Mouse (Mus musculus): ENCODE data around the gene Pla2g12b. TPM values are rescaled to one million over a fixed set of nuclear protein-coding genes. Genes with fewer than 3 reads are reported as not detected.
"Not testable (repeated sequence)": the region's sequence is repeated elsewhere in the genome, so short reads cannot be mapped to it uniquely, and the experiment has no call there.

Gene Pla2g12b
- polyA plus RNA-seq, 1 experiment from 2014 or later: not detected

GRCm38 (mm10) chr10:59395461-59395860 is 8.0 kb upstream of the Pla2g12b start, which contains the start of gene Gm10273:
Gene Gm10273 (plus strand): TSS chr10:59395632.
- H3K9ac ChIP-seq; ATAC-seq (ENCODE audit: low FRiP score); H3K4me2 ChIP-seq (replicated peaks); H3K27ac ChIP-seq; H3K4me3 ChIP-seq (replicated peaks; ENCODE audit: low read length); H3K36me3 ChIP-seq (replicated peaks; ENCODE audit: control insufficient read depth, insufficient read depth); H3K4me1 ChIP-seq (replicated peaks; ENCODE audit: control insufficient read depth, insufficient read depth, low read length); H3K27me3 ChIP-seq (ENCODE audit: control insufficient read depth, insufficient read depth, low read length); DNase-seq (ENCODE audit: low spot score); H3K9me3 ChIP-seq (ENCODE audit: control insufficient read depth, low read length): not testable (repeated sequence)
- WGBS: 90% methylated on average over 11 of the region's 25 CpGs

GRCm38 (mm10) chr10:59403793-59404149 is 311 bp downstream of the Pla2g12b start:
- Histone ChIP-seq H3K9ac (no peak overlapping the region), H3K4me3 (replicated peaks; ENCODE audit: low read length) (no peak overlapping the region), H3K27ac (no peak overlapping the region), H3K4me1 (replicated peaks; ENCODE audit: control insufficient read depth, insufficient read depth, low read length) (no peaks in the 10 kb centered on the region), H3K27me3 (ENCODE audit: control insufficient read depth, insufficient read depth, low read length) (no peaks in the 10 kb centered on the region), H3K9me3 (ENCODE audit: control insufficient read depth, low read length) (no peaks in the 10 kb centered on the region), H3K36me3 (replicated peaks; ENCODE audit: control insufficient read depth, insufficient read depth) (no peaks in the 10 kb centered on the region), H3K4me2 (replicated peaks) (no peak overlapping the region)
- 71% methylated on average over 10 of the region's 10 CpGs for WGBS
- DNase-seq (ENCODE audit: low spot score) (no peak), ATAC-seq (ENCODE audit: low FRiP score) (no peak)

- Histone ChIP-seq H3K9me3 (ENCODE audit: control insufficient read depth, low read length) (no peaks in the 10 kb centered on the region), H3K4me2 (replicated peaks) (no peak overlapping the region), H3K27me3 (ENCODE audit: control insufficient read depth, insufficient read depth, low read length) (no peaks in the 10 kb centered on the region), H3K9ac (no peak overlapping the region), H3K4me1 (replicated peaks; ENCODE audit: control insufficient read depth, insufficient read depth, low read length) (no peaks in the 10 kb centered on the region), H3K27ac (no peak overlapping the region), H3K36me3 (replicated peaks; ENCODE audit: control insufficient read depth, insufficient read depth) (no peaks in the 10 kb centered on the region), H3K4me3 (replicated peaks; ENCODE audit: low read length) (no peak overlapping the region)
- WGBS: 74% methylated on average over 6 of the region's 6 CpGs
- no peak for DNase-seq (ENCODE audit: low spot score)
- ATAC-seq (ENCODE audit: low FRiP score): no peak
These were observed 5.0 kb downstream of the Pla2g12b start for GRCm38 (mm10) chr10:59408499-59408898.

- DNase-seq (ENCODE audit: low spot score): no peak
- ATAC-seq (ENCODE audit: low FRiP score): no peak
These were observed 6.8 kb downstream of the Pla2g12b start for GRCm38 (mm10) chr10:59410264-59410663.

GRCm38 (mm10) chr10:59413711-59414110 is 10.3 kb downstream of the Pla2g12b start:
- Histone ChIP-seq H3K27ac (no peak overlapping the region), H3K4me3 (replicated peaks; ENCODE audit: low read length) (no peak overlapping the region), H3K9me3 (ENCODE audit: control insufficient read depth, low read length) (no peaks in the 10 kb centered on the region), H3K4me1 (replicated peaks; ENCODE audit: control insufficient read depth, insufficient read depth, low read length) (no peaks in the 10 kb centered on the region), H3K9ac (no peak overlapping the region), H3K36me3 (replicated peaks; ENCODE audit: control insufficient read depth, insufficient read depth) (no peaks in the 10 kb centered on the region), H3K27me3 (ENCODE audit: control insufficient read depth, insufficient read depth, low read length) (no peaks in the 10 kb centered on the region), H3K4me2 (replicated peaks) (no peak overlapping the region)
- ATAC-seq (ENCODE audit: low FRiP score) (no peak), DNase-seq (ENCODE audit: low spot score) (no peak)
- 91% methylated on average over 4 of the region's 4 CpGs for WGBS

More at GRCm38 (mm10) chr10:59410264-59410663, 6.8 kb downstream of the Pla2g12b start:
- no peak overlapping the region for H3K9ac ChIP-seq
- 80% methylated on average over 12 of the region's 12 CpGs for WGBS
- no peak overlapping the region for H3K4me2 ChIP-seq (replicated peaks)
- no peaks in the 10 kb centered on the region for H3K4me1 ChIP-seq (replicated peaks; ENCODE audit: control insufficient read depth, insufficient read depth, low read length)
- no peaks in the 10 kb centered on the region for H3K36me3 ChIP-seq (replicated peaks; ENCODE audit: control insufficient read depth, insufficient read depth)
- no peaks in the 10 kb centered on the region for H3K9me3 ChIP-seq (ENCODE audit: control insufficient read depth, low read length)
- H3K4me3 ChIP-seq (replicated peaks; ENCODE audit: low read length): no peak overlapping the region
- no peaks in the 10 kb centered on the region for H3K27me3 ChIP-seq (ENCODE audit: control insufficient read depth, insufficient read depth, low read length)
- H3K27ac ChIP-seq: no peak overlapping the region

GRCm38 (mm10) chr10:59416623-59417022 is 13.2 kb downstream of the Pla2g12b start:
- no peak for DNase-seq (ENCODE audit: low spot score)
- no peak overlapping the region for H3K27ac ChIP-seq
- no peaks in the 10 kb centered on the region for H3K36me3 ChIP-seq (replicated peaks; ENCODE audit: control insufficient read depth, insufficient read depth)
- H3K9me3 ChIP-seq (ENCODE audit: control insufficient read depth, low read length): no peaks in the 10 kb centered on the region
- WGBS: 84% methylated on average over 3 of the region's 3 CpGs
- H3K27me3 ChIP-seq (ENCODE audit: control insufficient read depth, insufficient read depth, low read length): no peaks in the 10 kb centered on the region
- no peak overlapping the region for H3K4me2 ChIP-seq (replicated peaks)
- ATAC-seq (ENCODE audit: low FRiP score): no peak
- H3K4me3 ChIP-seq (replicated peaks; ENCODE audit: low read length): no peak overlapping the region
- H3K9ac ChIP-seq: no peak overlapping the region
- H3K4me1 ChIP-seq (replicated peaks; ENCODE audit: control insufficient read depth, insufficient read depth, low read length): no peaks in the 10 kb centered on the region

GRCm38 (mm10) chr10:59419516-59419915 is 16.1 kb downstream of the Pla2g12b start:
- no peak overlapping the region for H3K4me3 ChIP-seq (replicated peaks; ENCODE audit: low read length)
- no peaks in the 10 kb centered on the region for H3K27me3 ChIP-seq (ENCODE audit: control insufficient read depth, insufficient read depth, low read length)
- ATAC-seq (ENCODE audit: low FRiP score) (no peak), DNase-seq (ENCODE audit: low spot score) (no peak)
- no peak overlapping the region for H3K27ac ChIP-seq
- H3K36me3 ChIP-seq (replicated peaks; ENCODE audit: control insufficient read depth, insufficient read depth): no peaks in the 10 kb centered on the region
- H3K4me2 ChIP-seq (replicated peaks): no peak overlapping the region
- H3K9me3 ChIP-seq (ENCODE audit: control insufficient read depth, low read length): no peaks in the 10 kb centered on the region
- no peak overlapping the region for H3K9ac ChIP-seq
- no peaks in the 10 kb centered on the region for H3K4me1 ChIP-seq (replicated peaks; ENCODE audit: control insufficient read depth, insufficient read depth, low read length)
- 90% methylated on average over 4 of the region's 4 CpGs for WGBS

GRCm38 (mm10) chr10:59424453-59424852 is 21.0 kb downstream of the Pla2g12b start:
- H3K4me2 ChIP-seq (replicated peaks): no peak overlapping the region
- WGBS: 84% methylated on average over 3 of the region's 3 CpGs

GRCm38 (mm10) chr10:59425369-59425768 is 21.9 kb downstream of the Pla2g12b start:
- DNase-seq (ENCODE audit: low spot score): no peak
- no peak for ATAC-seq (ENCODE audit: low FRiP score)
- 83% methylated on average over 7 of the region's 7 CpGs for WGBS

More at GRCm38 (mm10) chr10:59424453-59424852, 21.0 kb downstream of the Pla2g12b start:
- no peaks in the 10 kb centered on the region for H3K27me3 ChIP-seq (ENCODE audit: control insufficient read depth, insufficient read depth, low read length)
- no peak overlapping the region for H3K4me3 ChIP-seq (replicated peaks; ENCODE audit: low read length)
- ATAC-seq (ENCODE audit: low FRiP score) (no peak), DNase-seq (ENCODE audit: low spot score) (no peak)
- H3K4me1 ChIP-seq (replicated peaks; ENCODE audit: control insufficient read depth, insufficient read depth, low read length): no peaks in the 10 kb centered on the region
- H3K9ac ChIP-seq: no peak overlapping the region
- H3K9me3 ChIP-seq (ENCODE audit: control insufficient read depth, low read length): no peaks in the 10 kb centered on the region
- no peak overlapping the region for H3K27ac ChIP-seq
- H3K36me3 ChIP-seq (replicated peaks; ENCODE audit: control insufficient read depth, insufficient read depth): no peaks in the 10 kb centered on the region

GRCm38 (mm10) chr10:59426371-59426770 is 22.9 kb downstream of the Pla2g12b start:
- Histone ChIP-seq H3K4me3 (replicated peaks; ENCODE audit: low read length) (no peak overlapping the region), H3K27me3 (ENCODE audit: control insufficient read depth, insufficient read depth, low read length) (no peaks in the 10 kb centered on the region), H3K9me3 (ENCODE audit: control insufficient read depth, low read length) (no peaks in the 10 kb centered on the region), H3K4me1 (replicated peaks; ENCODE audit: control insufficient read depth, insufficient read depth, low read length) (no peaks in the 10 kb centered on the region), H3K9ac (no peak overlapping the region), H3K27ac (no peak overlapping the region), H3K36me3 (replicated peaks; ENCODE audit: control insufficient read depth, insufficient read depth) (no peaks in the 10 kb centered on the region), H3K4me2 (replicated peaks) (no peak overlapping the region)
- DNase-seq (ENCODE audit: low spot score) (no peak), ATAC-seq (ENCODE audit: low FRiP score) (no peak)
- WGBS: 75% methylated on average over 4 of the region's 4 CpGs

More at GRCm38 (mm10) chr10:59425369-59425768, 21.9 kb downstream of the Pla2g12b start:
- Histone ChIP-seq H3K4me3 (replicated peaks; ENCODE audit: low read length) (no peak overlapping the region), H3K9me3 (ENCODE audit: control insufficient read depth, low read length) (no peaks in the 10 kb centered on the region), H3K9ac (no peak overlapping the region), H3K27me3 (ENCODE audit: control insufficient read depth, insufficient read depth, low read length) (no peaks in the 10 kb centered on the region), H3K4me2 (replicated peaks) (no peak overlapping the region), H3K36me3 (replicated peaks; ENCODE audit: control insufficient read depth, insufficient read depth) (no peaks in the 10 kb centered on the region), H3K27ac (no peak overlapping the region), H3K4me1 (replicated peaks; ENCODE audit: control insufficient read depth, insufficient read depth, low read length) (no peaks in the 10 kb centered on the region)

Data from hindbrain, embryonic 14.5 days (tissue).